Mouse (Mus musculus): ENCODE results near the gene Ssh3. TPM values are rescaled to one million over a fixed set of nuclear protein-coding genes. Genes with fewer than 3 reads are reported as not detected.

The Ssh3 gene
- total RNA-seq (2023): 12.9 TPM

GRCm38 (mm10) chr19:4268566-4269361 is at the start of gene Ssh3:
Gene Ssh3 (minus strand): TSS chr19:4269180.

GRCm38 (mm10) chr19:4306190-4306577 is 37.2 kb upstream of the Ssh3 start, which contains the start of gene Grk2:
Gene Grk2 (minus strand): TSS chr19:4306222.

GRCm38 (mm10) chr19:4282898-4283553 is 14.0 kb upstream of the Ssh3 start, which contains the start of gene Ankrd13d:
Gene Ankrd13d (minus strand): TSS chr19:4283137.

GRCm38 (mm10) chr19:4231253-4232185 is 37.5 kb downstream of the Ssh3 start, which contains the start of gene Pold4:
Gene Pold4 (plus strand): TSS chr19:4231899.

GRCm38 (mm10) chr19:4214071-4214770 is 54.8 kb downstream of the Ssh3 start, which contains the start of the genes Clcf1 and AC109138.7:
Gene Clcf1 (plus strand): TSS chr19:4214238.
Gene AC109138.7 (plus strand): TSS chr19:4214357.

Other genes with a start within 250 kb of the Ssh3 start
- gene Gstp1, start 231.2 kb downstream of the Ssh3 start, total RNA-seq (2023): 182 TPM
- gene Gstp2, start 223.2 kb downstream of the Ssh3 start, total RNA-seq (2023): 20.7 TPM
- gene Gstp3, start 209.6 kb downstream of the Ssh3 start, total RNA-seq (2023): 39.0 TPM
- not detected for gene Cabp2, start 187.6 kb downstream of the Ssh3 start, total RNA-seq (2023)
- 152 TPM for gene Cdk2ap2, start 172.0 kb downstream of the Ssh3 start, total RNA-seq (2023)
- gene Pitpnm1, start 169.2 kb downstream of the Ssh3 start, total RNA-seq (2023): 266 TPM
- gene Aip, start 143.3 kb downstream of the Ssh3 start, total RNA-seq (2023): 149 TPM
- gene Gpr152, start 129.4 kb downstream of the Ssh3 start, total RNA-seq (2023): 0.26 TPM
- 0.18 TPM for gene Cabp4, start 125.1 kb downstream of the Ssh3 start, total RNA-seq (2023)
- gene Coro1b, start 120.6 kb downstream of the Ssh3 start, total RNA-seq (2023): 121 TPM
- 209 TPM for gene Ptprcap, start 115.6 kb downstream of the Ssh3 start, total RNA-seq (2023)
- 41.0 TPM for gene Rps6kb2, start 105.8 kb downstream of the Ssh3 start, total RNA-seq (2023)
- gene Carns1, start 93.7 kb downstream of the Ssh3 start, total RNA-seq (2023): 75.2 TPM
- gene Tbc1d10c, start 77.9 kb downstream of the Ssh3 start, total RNA-seq (2023): 228 TPM
- gene Ppp1ca, start 77.1 kb downstream of the Ssh3 start, total RNA-seq (2023): 315 TPM
- 28.3 TPM for gene Rad9a, start 67.5 kb downstream of the Ssh3 start, total RNA-seq (2023)
- 107 TPM for gene Clcf1, start 54.9 kb downstream of the Ssh3 start, total RNA-seq (2023)
- not detected for gene AC109138.7, start 54.8 kb downstream of the Ssh3 start, total RNA-seq (2023)
- gene Pold4, start 37.3 kb downstream of the Ssh3 start, total RNA-seq (2023): 56.2 TPM
- 14.4 TPM for gene Ankrd13d, start 14.0 kb upstream of the Ssh3 start, total RNA-seq (2023)
- gene Grk2, start 37.0 kb upstream of the Ssh3 start, total RNA-seq (2023): 343 TPM
- gene Kdm2a, start 129.1 kb upstream of the Ssh3 start, total RNA-seq (2023): 132 TPM
- gene Rhod, start 170.3 kb upstream of the Ssh3 start, total RNA-seq (2023): 1.1 TPM
- gene Syt12, start 208.3 kb upstream of the Ssh3 start, total RNA-seq (2023): not detected
- gene 2010003K11Rik, start 229.4 kb upstream of the Ssh3 start, total RNA-seq (2023): not detected
- gene Pcx, start 241.3 kb upstream of the Ssh3 start, total RNA-seq (2023): 3.6 TPM